Mouse (Mus musculus): ENCODE data around the gene Tdpoz5. TPM values are rescaled to one million over a fixed set of nuclear protein-coding genes. Genes with fewer than 3 reads are reported as not detected.
"Not testable (repeated sequence)": the region's sequence is repeated elsewhere in the genome, so short reads cannot be mapped to it uniquely, and the experiment has no call there.

Tdpoz5 gene
- polyA plus RNA-seq (2014; fragmentation: Nextera tagmentation; extraction: Ambion mirVana): not detected in 2 replicates

DNA sequence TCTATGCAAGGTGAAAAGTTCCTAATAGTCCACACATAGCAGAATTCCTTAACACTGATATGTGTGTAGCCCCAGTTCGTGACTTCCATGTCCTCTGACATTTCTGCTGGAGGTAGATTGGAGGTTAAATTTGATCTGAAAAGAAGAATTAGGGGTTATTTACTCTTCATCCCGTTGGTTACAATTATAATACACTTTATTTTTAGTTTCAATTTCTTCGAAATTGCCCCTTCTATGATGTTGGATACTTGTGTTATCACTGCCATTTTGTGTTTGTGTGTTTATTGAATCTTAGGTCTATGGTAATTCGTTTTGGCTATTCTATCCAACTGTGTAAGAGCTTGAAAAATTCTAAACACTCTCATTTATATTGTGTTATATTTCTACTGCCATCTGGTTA is at the start of gene Tdpoz5:
Gene Tdpoz5 (minus strand): TSS at position 101 of the 400 bp plus-strand sequence.
- H3K4me2 ChIP-seq (ENCODE audit: low read length); H3K9me3 ChIP-seq (replicated peaks; ENCODE audit: control insufficient read depth, low read length); H3K36me3 ChIP-seq (ENCODE audit: control insufficient read depth, insufficient read depth, low read length); DNase-seq (ENCODE audit: low spot score); H3K27me3 ChIP-seq (replicated peaks; ENCODE audit: control insufficient read depth, insufficient read depth, low read length); H3K4me1 ChIP-seq (ENCODE audit: control insufficient read depth, insufficient read depth, low read length); H3K4me3 ChIP-seq (ENCODE audit: low read depth, low read length); H3K27ac ChIP-seq (ENCODE audit: low read depth, low read length); ATAC-seq; H3K9ac ChIP-seq (ENCODE audit: low read length): not testable (repeated sequence)
- whole genome bisulfite sequencing: 66% methylated on average over 2 of the region's 4 CpGs

DNA sequence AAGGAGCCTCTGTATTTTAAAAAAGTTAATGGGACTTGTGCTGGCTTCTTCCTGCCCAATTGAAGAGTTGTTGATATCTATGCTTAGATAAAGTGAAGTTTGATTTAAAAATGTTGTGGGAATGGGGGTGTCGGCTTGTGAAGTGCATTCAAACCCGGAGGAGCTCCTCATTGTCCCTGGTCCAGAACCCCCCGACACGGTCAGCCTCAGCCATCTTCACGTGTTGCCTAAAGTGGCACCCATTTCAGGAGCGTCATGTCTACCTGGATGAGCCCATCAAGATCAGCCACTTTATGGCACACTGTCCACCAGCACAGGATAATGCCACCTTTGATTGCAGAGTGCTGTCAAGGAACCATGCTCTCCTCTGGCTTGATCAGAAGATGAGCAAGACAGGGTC is 7.8 kb upstream of the Tdpoz5 start:
- H3K4me3 ChIP-seq (ENCODE audit: low read depth, low read length); H3K27me3 ChIP-seq (replicated peaks; ENCODE audit: control insufficient read depth, insufficient read depth, low read length); H3K9ac ChIP-seq (ENCODE audit: low read length); H3K4me1 ChIP-seq (ENCODE audit: control insufficient read depth, insufficient read depth, low read length); H3K9me3 ChIP-seq (replicated peaks; ENCODE audit: control insufficient read depth, low read length); H3K27ac ChIP-seq (ENCODE audit: low read depth, low read length); H3K36me3 ChIP-seq (ENCODE audit: control insufficient read depth, insufficient read depth, low read length); ATAC-seq; DNase-seq (ENCODE audit: low spot score); H3K4me2 ChIP-seq (ENCODE audit: low read length): not testable (repeated sequence)
- WGBS: 98% methylated on average over 6 of the region's 6 CpGs

DNA sequence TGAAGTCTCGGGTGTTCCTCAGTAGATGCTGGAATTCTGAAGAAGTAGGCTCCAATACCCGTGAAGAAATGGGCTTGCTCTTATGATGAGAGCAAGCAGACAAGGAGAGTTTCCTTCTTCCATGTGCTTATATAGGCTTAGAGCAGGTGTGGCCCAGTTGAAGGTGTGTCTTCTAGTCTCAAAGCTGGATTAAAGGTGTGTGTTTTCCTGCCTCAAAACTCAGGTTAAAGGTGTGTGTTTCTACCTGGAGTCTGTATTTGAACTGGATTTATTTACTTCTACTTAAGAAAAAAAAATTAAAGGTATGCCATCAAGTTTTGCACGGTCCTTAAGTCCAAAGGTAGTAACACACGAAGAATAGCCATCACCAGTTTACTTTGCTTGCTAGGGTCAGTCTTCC is 17.7 kb downstream of the Tdpoz5 start, which contains the start of gene Gm9117:
Gene Gm9117 (minus strand): TSS at position 101 of the 400 bp plus-strand sequence.
- H3K9ac ChIP-seq (ENCODE audit: low read length); H3K27me3 ChIP-seq (replicated peaks; ENCODE audit: control insufficient read depth, insufficient read depth, low read length); ATAC-seq; DNase-seq (ENCODE audit: low spot score); H3K27ac ChIP-seq (ENCODE audit: low read depth, low read length); H3K36me3 ChIP-seq (ENCODE audit: control insufficient read depth, insufficient read depth, low read length); H3K4me1 ChIP-seq (ENCODE audit: control insufficient read depth, insufficient read depth, low read length); H3K4me3 ChIP-seq (ENCODE audit: low read depth, low read length); H3K4me2 ChIP-seq (ENCODE audit: low read length); H3K9me3 ChIP-seq (replicated peaks; ENCODE audit: control insufficient read depth, low read length): not testable (repeated sequence)
- 86% methylated on average over 3 of the region's 4 CpGs for WGBS

DNA sequence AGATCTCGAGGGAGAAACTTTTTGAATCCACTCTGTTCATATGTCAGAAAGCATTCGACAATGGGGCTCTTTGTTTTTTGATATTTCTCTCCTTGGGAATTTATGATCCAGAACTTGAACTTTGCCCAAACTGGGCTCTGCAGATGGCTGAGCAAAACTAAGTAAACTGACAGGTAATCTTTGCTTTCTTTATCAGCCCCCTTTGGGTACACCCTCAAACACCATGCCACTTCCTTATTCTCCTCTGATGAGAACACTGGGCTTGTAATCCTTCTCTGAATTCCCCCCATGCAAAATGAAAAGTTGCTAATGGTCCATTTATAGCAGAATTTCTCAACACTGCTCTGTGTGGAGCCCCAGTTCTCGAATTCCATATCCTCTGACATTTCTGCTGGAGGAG is 22.7 kb downstream of the Tdpoz5 start:
- not testable (repeated sequence) for ATAC-seq; H3K27ac ChIP-seq (ENCODE audit: low read depth, low read length); H3K36me3 ChIP-seq (ENCODE audit: control insufficient read depth, insufficient read depth, low read length); DNase-seq (ENCODE audit: low spot score); H3K9me3 ChIP-seq (replicated peaks; ENCODE audit: control insufficient read depth, low read length); H3K4me3 ChIP-seq (ENCODE audit: low read depth, low read length); H3K4me2 ChIP-seq (ENCODE audit: low read length); H3K4me1 ChIP-seq (ENCODE audit: control insufficient read depth, insufficient read depth, low read length); H3K9ac ChIP-seq (ENCODE audit: low read length); H3K27me3 ChIP-seq (replicated peaks; ENCODE audit: control insufficient read depth, insufficient read depth, low read length)
- WGBS: no CpG with 5 or more reads among the region's 3 CpGs

Other genes starting within 250 kb of the Tdpoz5 start
- gene Gm5773, start 188.3 kb downstream of the Tdpoz5 start, polyA plus RNA-seq (2014; fragmentation: Nextera tagmentation; extraction: Ambion mirVana): not detected in 2 replicates
- not detected in 2 replicates for gene Tdpoz4, start 164.9 kb downstream of the Tdpoz5 start, polyA plus RNA-seq (2014; fragmentation: Nextera tagmentation; extraction: Ambion mirVana)
- not detected in 2 replicates for gene Tdpoz3, start 135.3 kb downstream of the Tdpoz5 start, polyA plus RNA-seq (2014; fragmentation: Nextera tagmentation; extraction: Ambion mirVana)
- gene Gm9117, start 17.8 kb downstream of the Tdpoz5 start, polyA plus RNA-seq (2014; fragmentation: Nextera tagmentation; extraction: Ambion mirVana): not detected in 2 replicates
- not detected in 2 replicates for gene Gm9125, start 93.6 kb upstream of the Tdpoz5 start, polyA plus RNA-seq (2014; fragmentation: Nextera tagmentation; extraction: Ambion mirVana)
- not detected in 2 replicates for gene Gm10697, start 111.3 kb upstream of the Tdpoz5 start, polyA plus RNA-seq (2014; fragmentation: Nextera tagmentation; extraction: Ambion mirVana)
- gene Gm10696, start 216.9 kb upstream of the Tdpoz5 start, polyA plus RNA-seq (2014; fragmentation: Nextera tagmentation; extraction: Ambion mirVana): not detected in 2 replicates
- gene Gm5286, start 235.4 kb upstream of the Tdpoz5 start, polyA plus RNA-seq (2014; fragmentation: Nextera tagmentation; extraction: Ambion mirVana): not detected in 2 replicates

Data from forebrain, embryonic 14.5 days (tissue).